Mouse (Mus musculus) C2C12 (cell line): ENCODE data around the gene Tmem206. TPM values are rescaled to one million over a fixed set of nuclear protein-coding genes. Genes with fewer than 3 reads are reported as not detected.

ENCODE experiments used
- H3K27me3 ChIP-seq: one replicate; pipeline ENCODE4 v1.6.1; 2011; ENCODE audit not compliant: control insufficient read depth, insufficient read depth, insufficient read length
- H3K36me3 ChIP-seq: one replicate; pipeline ENCODE4 v1.6.1; 2011; ENCODE audit not compliant: control insufficient read depth, insufficient read depth
- H3K4me3 ChIP-seq: one replicate; pipeline ENCODE4 v1.5.1; 2011; ENCODE audit warnings: mild to moderate bottlenecking, control low read depth; ENCODE audit not compliant: poor library complexity, insufficient read depth, severe bottlenecking
- H3K79me2 ChIP-seq: one replicate; pipeline ENCODE4 v1.6.1; 2011; ENCODE audit not compliant: control insufficient read depth, insufficient read depth
- H3K79me3 ChIP-seq: one replicate; pipeline ENCODE4 v1.6.1; 2011; ENCODE audit warnings: low read depth, control low read depth
- H3ac ChIP-seq: one replicate; pipeline ENCODE3; 2011; ENCODE audit warnings: low read depth; ENCODE audit not compliant: control insufficient read depth, insufficient read length
- CEBPB ChIP-seq: IDR thresholded peaks from one replicate; pipeline ENCODE4 v1.6.1; 2011; ENCODE audit warnings: low read depth, mild to moderate bottlenecking, control low read depth, moderate library complexity
- CTCF ChIP-seq: IDR thresholded peaks from one replicate; pipeline ENCODE4 v1.5.1; 2011; ENCODE audit not compliant: control insufficient read depth, insufficient read depth, insufficient read length
- FOSL1 ChIP-seq: IDR thresholded peaks from one replicate; pipeline ENCODE4 v1.8.0; 2011; ENCODE audit warnings: mild to moderate bottlenecking, low read length; ENCODE audit not compliant: poor library complexity, insufficient read depth, severe bottlenecking
- MAX ChIP-seq: IDR thresholded peaks from one replicate; pipeline ENCODE4 v1.6.1; 2011; ENCODE audit warnings: mild to moderate bottlenecking, control low read depth
- MYOD1 ChIP-seq: IDR thresholded peaks from one replicate; pipeline ENCODE4 v1.6.1; 2011; ENCODE audit warnings: low read depth; ENCODE audit not compliant: control insufficient read depth, insufficient read length
- MYOG ChIP-seq: IDR thresholded peaks from one replicate; pipeline ENCODE4 v1.6.1; 2011; ENCODE audit not compliant: control insufficient read depth, insufficient read length; ENCODE audit errors: extremely low read depth
- USF1 ChIP-seq: IDR thresholded peaks from one replicate; pipeline ENCODE4 v1.6.1; 2011; ENCODE audit warnings: low read depth, mild to moderate bottlenecking, control low read depth, moderate library complexity
- polyA plus RNA-seq: library from polyadenylated mRNA; unstranded; fragments of >200 nt; fragmentation: generic; extraction: Trizol; gene quantifications from one replicate; pipeline ENCODE4 v1.2.1, GENCODE M21; 2012; ENCODE audit warnings: missing spikeins

The Tmem206 gene
- polyA plus RNA-seq, 1 experiment: 9.8 TPM

DNA sequence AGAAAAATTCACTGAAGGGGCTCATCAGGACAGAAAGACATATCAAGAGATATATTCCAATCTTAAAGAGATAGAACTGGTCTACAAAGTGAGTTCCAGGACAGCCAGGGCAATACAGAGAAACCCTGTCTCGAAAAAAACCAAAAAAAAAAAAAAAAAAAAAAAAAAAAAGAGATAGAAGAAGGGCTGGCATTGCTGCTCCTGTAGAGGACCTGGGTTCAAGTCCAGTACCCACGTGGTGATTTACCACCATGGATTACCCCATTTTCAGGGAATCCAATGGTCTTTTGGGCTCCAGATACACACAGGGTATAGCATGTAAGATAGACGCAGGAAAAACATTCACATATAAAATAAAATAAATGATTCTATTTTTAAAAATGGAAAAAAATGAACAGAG is 55.1 kb downstream of the Tmem206 start:
- Histone ChIP-seq H3ac (no peak overlapping the region), H3K79me3 (peaks cover 62% of the 10 kb centered on the region), H3K36me3 (no peaks in the 10 kb centered on the region), H3K27me3 (no peaks in the 10 kb centered on the region), H3K4me3 (no peak overlapping the region), H3K79me2 (peaks cover 90% of the 10 kb centered on the region)
- TF ChIP-seq CTCF (no peak), USF1 (no peak), CEBPB (no peak), FOSL1 (no peak), MYOD1 (no peak), MYOG (no peak), MAX (no peak)

DNA sequence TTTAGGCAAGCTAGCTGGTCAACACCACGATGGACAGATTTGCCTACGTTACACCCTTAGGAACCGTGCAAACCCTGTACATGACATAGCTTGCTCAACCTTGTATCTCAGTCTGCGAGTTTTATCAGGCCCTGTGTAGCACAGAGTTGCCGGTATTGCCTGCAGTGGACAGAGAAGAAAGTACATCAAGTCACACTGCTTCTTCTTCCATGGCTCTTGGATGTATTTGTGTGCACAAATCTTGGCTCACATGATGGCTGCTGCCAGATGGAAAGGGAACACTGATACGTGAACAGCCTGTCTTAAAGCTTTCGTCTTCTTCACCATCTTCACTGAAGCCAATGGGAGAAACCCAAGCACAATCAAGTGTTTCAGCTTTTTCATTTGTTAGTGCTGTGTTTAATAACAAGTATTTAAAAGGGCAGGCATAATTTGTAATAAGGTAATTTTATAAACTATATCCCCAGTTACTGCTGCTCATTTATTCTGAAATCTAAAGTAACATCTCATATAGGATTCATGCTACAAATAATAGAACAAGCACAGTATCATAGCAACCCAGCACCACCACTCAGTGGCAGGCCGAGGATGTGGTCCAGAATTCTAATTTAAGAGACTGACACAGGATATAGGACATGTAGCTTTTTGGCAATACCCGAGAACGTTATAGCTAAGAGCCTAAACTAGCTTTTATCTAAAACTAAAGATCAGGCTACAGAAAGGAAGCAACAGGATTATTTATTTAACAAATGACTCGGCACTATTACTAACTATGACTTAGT is 56.4 kb downstream of the Tmem206 start:
- TF ChIP-seq MYOG: no peak
- TF ChIP-seq FOSL1: no peak
- TF ChIP-seq CTCF: no peak
- no peak for TF ChIP-seq USF1
- TF ChIP-seq MAX: no peak
- TF ChIP-seq MYOD1: no peak
- no peak for TF ChIP-seq CEBPB
- peaks cover 54% of the 10 kb centered on the region for H3K79me3 ChIP-seq

DNA sequence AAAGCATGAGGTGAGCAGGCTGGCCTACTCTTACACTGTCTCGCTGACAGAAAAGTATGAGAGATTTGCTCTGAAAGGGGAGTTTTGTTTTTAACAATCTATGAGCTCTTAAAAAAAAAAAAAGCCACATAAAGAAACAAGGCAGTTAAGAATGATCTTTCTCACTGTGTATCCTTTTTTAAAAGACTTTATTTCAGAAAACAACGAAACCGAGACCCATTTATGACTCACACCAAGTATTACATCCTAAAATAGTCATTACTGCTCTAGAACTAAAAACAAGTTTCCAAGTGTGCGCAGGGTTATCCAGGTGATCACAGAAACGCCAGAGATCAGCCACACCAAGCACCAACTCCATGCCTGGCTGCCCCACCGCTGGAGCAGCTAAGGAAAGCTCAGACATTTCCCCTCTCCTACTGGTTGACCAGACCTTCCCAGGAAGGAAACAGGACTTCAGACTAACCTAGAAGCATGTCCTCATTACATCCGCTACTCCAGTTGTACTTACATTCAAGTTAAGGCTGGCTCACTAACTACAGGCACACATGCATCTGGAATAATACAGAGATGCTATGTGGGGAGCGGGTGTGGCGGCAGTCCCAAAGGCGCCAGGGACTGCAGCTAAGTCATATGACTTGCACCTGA is 59.2 kb downstream of the Tmem206 start:
- no peak for TF ChIP-seq USF1
- TF ChIP-seq MAX: no peak
- no peaks in the 10 kb centered on the region for H3K36me3 ChIP-seq

More for the DNA sequence above, 56.4 kb downstream of the Tmem206 start:
- Histone ChIP-seq H3ac (no peak overlapping the region), H3K27me3 (no peaks in the 10 kb centered on the region), H3K4me3 (no peak overlapping the region), H3K36me3 (no peaks in the 10 kb centered on the region), H3K79me2 (peaks cover 77% of the 10 kb centered on the region)

DNA sequence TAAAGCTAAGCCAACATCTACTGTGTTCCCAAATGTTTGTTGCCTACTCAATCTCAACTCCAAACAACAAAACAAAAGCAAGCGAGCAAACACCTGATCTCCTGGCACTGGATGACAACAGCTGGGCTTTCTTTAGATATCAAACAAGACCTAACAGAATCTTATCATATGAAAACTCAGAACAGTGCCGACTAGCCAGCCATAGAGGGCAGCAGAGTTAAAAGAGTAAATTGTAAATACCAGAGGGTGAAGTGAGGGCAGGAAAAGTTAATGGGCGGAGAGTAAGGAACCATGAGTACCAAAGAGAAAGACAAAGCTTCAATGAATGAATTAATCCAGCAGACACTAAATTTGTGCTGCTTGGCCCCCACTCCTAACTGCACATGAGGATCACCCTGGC is 65.6 kb downstream of the Tmem206 start:
- H3K79me3 ChIP-seq: peaks cover 59% of the 10 kb centered on the region
- H3ac ChIP-seq: no peak overlapping the region
- H3K27me3 ChIP-seq: no peaks in the 10 kb centered on the region
- no peaks in the 10 kb centered on the region for H3K36me3 ChIP-seq
- TF ChIP-seq MAX (no peak), FOSL1 (no peak), MYOD1 (no peak), MYOG (no peak), CTCF (no peak), CEBPB (no peak), USF1 (no peak)
- H3K79me2 ChIP-seq: peaks cover 75% of the 10 kb centered on the region
- H3K4me3 ChIP-seq: no peak overlapping the region

More for the DNA sequence above, 59.2 kb downstream of the Tmem206 start:
- Histone ChIP-seq H3K79me3 (peaks cover 43% of the 10 kb centered on the region), H3K27me3 (no peaks in the 10 kb centered on the region), H3K79me2 (peaks cover 65% of the 10 kb centered on the region), H3ac (no peak overlapping the region), H3K4me3 (no peak overlapping the region)

DNA sequence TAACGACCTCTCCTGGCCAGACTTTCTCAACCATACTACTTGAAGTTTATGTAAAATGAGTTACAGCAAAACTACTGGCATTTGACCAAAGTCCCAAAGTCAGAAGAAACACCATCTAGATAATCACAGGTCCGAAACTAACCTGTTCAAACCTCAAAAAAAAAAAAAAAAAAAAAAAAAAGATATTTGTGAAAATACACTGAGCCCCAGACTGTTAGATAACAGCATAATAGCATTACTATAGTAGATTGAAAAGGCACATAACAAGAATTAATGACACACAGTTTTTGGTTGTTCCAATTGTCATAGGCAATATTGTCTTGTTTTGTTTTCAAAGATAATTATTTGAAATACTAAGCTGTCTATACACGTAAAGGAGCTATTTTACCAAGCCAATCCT is 67.8 kb downstream of the Tmem206 start:
- no peaks in the 10 kb centered on the region for H3K27me3 ChIP-seq
- peaks cover 57% of the 10 kb centered on the region for H3K79me3 ChIP-seq
- TF ChIP-seq FOSL1 (no peak), CEBPB (no peak), MYOG (no peak), MYOD1 (no peak), MAX (no peak), CTCF (no peak), USF1 (no peak)
- H3ac ChIP-seq: no peak overlapping the region
- H3K79me2 ChIP-seq: peaks cover 71% of the 10 kb centered on the region
- H3K4me3 ChIP-seq: no peak overlapping the region
- H3K36me3 ChIP-seq: no peaks in the 10 kb centered on the region

DNA sequence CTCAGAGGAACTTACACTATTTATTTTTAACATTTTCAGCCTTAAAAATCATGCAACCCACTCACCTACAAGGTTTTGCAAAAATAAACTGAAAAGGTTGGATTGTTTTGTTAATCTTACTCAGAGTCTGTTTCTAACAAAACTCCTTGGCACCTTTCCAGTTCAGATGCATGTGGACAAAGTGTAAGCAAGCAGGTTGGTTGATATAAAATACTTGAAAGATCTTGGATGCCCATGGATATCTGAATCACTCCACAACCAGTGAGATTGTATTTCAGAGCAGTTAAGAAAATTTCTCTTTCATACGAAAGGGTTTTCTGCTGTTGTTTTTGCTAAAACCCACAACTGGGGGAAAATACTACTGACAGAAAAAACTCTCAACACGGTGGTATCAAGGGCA is 68.4 kb downstream of the Tmem206 start:
- Histone ChIP-seq H3K79me3 (peaks cover 57% of the 10 kb centered on the region), H3K27me3 (no peaks in the 10 kb centered on the region), H3K36me3 (no peaks in the 10 kb centered on the region), H3K79me2 (peaks cover 70% of the 10 kb centered on the region), H3ac (no peak overlapping the region), H3K4me3 (no peak overlapping the region)
- no peak for TF ChIP-seq USF1
- no peak for TF ChIP-seq CEBPB
- no peak for TF ChIP-seq MYOD1
- no peak for TF ChIP-seq MAX
- TF ChIP-seq FOSL1: no peak
- no peak for TF ChIP-seq CTCF
- TF ChIP-seq MYOG: no peak
